In the genomic region with DNA sequence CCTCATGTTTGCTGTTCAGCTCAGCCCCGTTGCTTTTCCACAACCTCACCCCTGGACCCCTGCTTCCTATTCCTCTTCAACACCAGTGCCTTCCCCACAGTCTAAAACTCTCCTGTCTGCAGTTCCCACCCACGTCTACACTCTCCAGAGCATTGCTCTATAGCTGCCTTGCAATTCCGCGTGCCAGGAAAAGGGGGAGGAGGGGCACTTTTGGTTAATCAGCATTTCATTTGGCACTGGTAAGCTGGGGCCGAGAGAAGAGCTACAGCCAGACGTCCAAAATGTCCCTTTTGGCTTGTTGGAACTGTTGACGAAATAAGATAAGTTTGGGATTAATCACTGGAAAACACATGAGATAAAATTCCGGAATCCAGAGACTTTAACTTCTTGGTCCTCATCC, we compare ENCODE assay signal across 10 mouse cellular contexts.
DNase-seq lines count a peak whose midpoint lies in the region; ATAC-seq lines count a peak whose summit lies in the region.
"Had no signal": no experiment of that assay in that cellular context is flagged by ENCODE, and none has a peak within 500 bp of the region (broad histone marks: within the 10 kb centered on the region; RNA-seq: fewer than 3 reads in every experiment).

No protein-coding gene starts in this region.

- H3K4me2 ChIP-seq in intestine, embryonic 15.5 days (replicated peaks), result no peak overlapping the region

- peak; percentile 26 to 28 for DNase-seq in left cerebral cortex, adult 18-20 months (ENCODE audit: low spot score in 2 of 2)
- no peak for DNase-seq in left cerebral cortex, adult 8-10 months (ENCODE audit: low spot score in 2 of 2)
- DNase-seq in heart, adult 8-10 months (ENCODE audit: low spot score), result peak; percentile 63
- peak; percentile 52 to 63 for DNase-seq in heart, postnatal 36 days
- peak; percentile 44 for DNase-seq in lung, postnatal 10 days
- no peak for DNase-seq in thymus, postnatal 4 days
- DNase-seq: thymus, adult 18-20 months had no signal

- no peaks in the 10 kb centered on the region for H3K27me3 ChIP-seq in intestine, embryonic 15.5 days (replicated peaks)

- WGBS in intestine, embryonic 15.5 days, result 64% methylated on average over 8 of the region's 8 CpGs

- H3K9ac ChIP-seq in intestine, embryonic 15.5 days, result no peak overlapping the region

- H3K4me1 ChIP-seq in intestine, embryonic 15.5 days (replicated peaks), result 0 out of 2 replicates have a peak, but pooled peaks cover 10% of the 10 kb centered on the region

- H3K36me3 ChIP-seq in intestine, embryonic 15.5 days, result no peaks in the 10 kb centered on the region

- intact Hi-C loops in heart, postnatal 36 days (cut with DNase I), result no loop called here

- no peak overlapping the region for H3K4me3 ChIP-seq in intestine, embryonic 15.5 days (replicated peaks)
- H3K4me3 ChIP-seq: erythroblast, embryonic 14.5 days had no signal

- ATAC-seq in granulocyte monocyte progenitor cell, adult 5-6 weeks (replicated peaks; ENCODE audit: poor library complexity, severe bottlenecking), result no peak
- no peak; the same call in 1 of the 2 replicates for ATAC-seq in intestine, embryonic 15.5 days

- H3K9me3 ChIP-seq in intestine, embryonic 15.5 days, result no peaks in the 10 kb centered on the region

- H3K27ac ChIP-seq in intestine, embryonic 15.5 days, result no peak overlapping the region

Comparison
In these comparisons a context has a peak if more than half of its experiments do, and no peak if none do; other contexts are left out.
1. DNase-seq: peak in left cerebral cortex, adult 18-20 months (2 of 2), heart, adult 8-10 months (single experiment), heart, postnatal 36 days (2 of 2) and lung, postnatal 10 days (single experiment); none in left cerebral cortex, adult 8-10 months (0 of 2) and thymus, postnatal 4 days (single experiment).